Mouse (Mus musculus): Measurements from ENCODE around the gene Lyg2.

Gene Lyg2

GRCm38 (mm10) chr1:37883411-37883810, 32.9 kb downstream of the Lyg2 start:
- no peak for DNase-seq (ENCODE audit: low read depth in 2 of 2, low spot score in 2 of 2)

GRCm38 (mm10) chr1:37877736-37878460, 38.4 kb downstream of the Lyg2 start:
- DNase-seq (ENCODE audit: low read depth in 2 of 2, low spot score in 2 of 2): no peak

GRCm38 (mm10) chr1:37873157-37873556, 43.1 kb downstream of the Lyg2 start:
- no peak for DNase-seq (ENCODE audit: low read depth in 2 of 2, low spot score in 2 of 2)

- peak; percentile 66 to 77 for DNase-seq (ENCODE audit: low read depth in 2 of 2, low spot score in 2 of 2)
Observed at GRCm38 (mm10) chr1:37872131-37873067, 43.9 kb downstream of the Lyg2 start.

- no peak for DNase-seq (ENCODE audit: low read depth in 2 of 2, low spot score in 2 of 2)
Observed at GRCm38 (mm10) chr1:37871704-37872103, 44.6 kb downstream of the Lyg2 start, which contains the start of gene Lipt1. TSS of gene Lipt1 (plus strand) at chr1:37871738.

- no peak for DNase-seq (ENCODE audit: low read depth in 2 of 2, low spot score in 2 of 2)
Observed at GRCm38 (mm10) chr1:37869362-37869761, 46.9 kb downstream of the Lyg2 start.

- DNase-seq (ENCODE audit: low read depth in 2 of 2, low spot score in 2 of 2): no peak
Observed at GRCm38 (mm10) chr1:37868640-37869039, 47.7 kb downstream of the Lyg2 start.

GRCm38 (mm10) chr1:37867684-37868322, 48.5 kb downstream of the Lyg2 start:
- DNase-seq (ENCODE audit: low read depth in 2 of 2, low spot score in 2 of 2): no peak

- DNase-seq (ENCODE audit: low read depth in 2 of 2, low spot score in 2 of 2): peak; percentile 29 to 53
Observed at GRCm38 (mm10) chr1:37867056-37867455, 49.2 kb downstream of the Lyg2 start.

- no peak for DNase-seq (ENCODE audit: low read depth in 2 of 2, low spot score in 2 of 2)
Observed at GRCm38 (mm10) chr1:37866286-37866685, 50.0 kb downstream of the Lyg2 start, which contains the start of gene Tsga10. TSS of gene Tsga10 (minus strand) at chr1:37866429.

- DNase-seq (ENCODE audit: low read depth in 2 of 2, low spot score in 2 of 2): no peak
Observed at GRCm38 (mm10) chr1:37865401-37866215, 50.7 kb downstream of the Lyg2 start.

- DNase-seq (ENCODE audit: low read depth in 2 of 2, low spot score in 2 of 2): peak; percentile 99 to 100
Observed at GRCm38 (mm10) chr1:37864511-37865400, 51.5 kb downstream of the Lyg2 start.
